Mouse (Mus musculus) forebrain, embryonic 12.5 days (tissue): ENCODE measurements at regions not wholly inside any gene's neighbourhood (a gene's known extent, or its start where the extent isn't known, plus 50 kb on each side); places are given as distances from the start of the nearest gene placed in this dataset.
"Not testable (repeated sequence)": the region's sequence is repeated elsewhere in the genome, so short reads cannot be mapped to it uniquely, and the experiment has no call there.

Source experiments
- ATAC-seq: fragments of 200-750 bp; cut with Nextera tagmentation; 2 replicates; pipeline ENCODE4 v1.8.0; 2017; ENCODE audit warnings: moderate TSS enrichment; ENCODE audit not compliant: low FRiP score
- H3K27ac ChIP-seq: fragments of 300-500 bp; sonication (generic); 2 replicates; pipeline ENCODE4 v1.5.1; 2016; ENCODE audit warnings: mild to moderate bottlenecking
- H3K27me3 ChIP-seq: fragments of 300-500 bp; sonication (generic); 2 replicates; pipeline ENCODE4 v1.6.1; 2016; ENCODE audit warnings: mild to moderate bottlenecking
- H3K36me3 ChIP-seq: fragments of 300-500 bp; sonication (generic); replicated peaks from 2 replicates; pipeline ENCODE4 v1.6.1; 2016; ENCODE audit warnings: mild to moderate bottlenecking
- H3K4me1 ChIP-seq: fragments of 300-500 bp; sonication (generic); 2 replicates; pipeline ENCODE4 v1.6.1; 2016
- H3K4me2 ChIP-seq: fragments of 300-500 bp; sonication (generic); 2 replicates; pipeline ENCODE4 v1.6.1; 2016; ENCODE audit warnings: mild to moderate bottlenecking, moderate library complexity
- H3K4me3 ChIP-seq: fragments of 300-500 bp; sonication (generic); replicated peaks from 2 replicates; pipeline ENCODE4 v1.5.1; 2016; ENCODE audit warnings: mild to moderate bottlenecking
- H3K9ac ChIP-seq: fragments of 300-500 bp; sonication (generic); 2 replicates; pipeline ENCODE4 v1.6.1; 2016; ENCODE audit warnings: mild to moderate bottlenecking
- H3K9me3 ChIP-seq: fragments of 300-500 bp; sonication (generic); 2 replicates; pipeline ENCODE4 v1.6.1; 2016
- WGBS: fragments of 180-500 bp; shearing (Covaris S2); methylation state at CpG from one replicate; pipeline ENCODE4 v1.1.7; 2016; 5-methylcytosine and 5-hydroxymethylcytosine counted together

DNA sequence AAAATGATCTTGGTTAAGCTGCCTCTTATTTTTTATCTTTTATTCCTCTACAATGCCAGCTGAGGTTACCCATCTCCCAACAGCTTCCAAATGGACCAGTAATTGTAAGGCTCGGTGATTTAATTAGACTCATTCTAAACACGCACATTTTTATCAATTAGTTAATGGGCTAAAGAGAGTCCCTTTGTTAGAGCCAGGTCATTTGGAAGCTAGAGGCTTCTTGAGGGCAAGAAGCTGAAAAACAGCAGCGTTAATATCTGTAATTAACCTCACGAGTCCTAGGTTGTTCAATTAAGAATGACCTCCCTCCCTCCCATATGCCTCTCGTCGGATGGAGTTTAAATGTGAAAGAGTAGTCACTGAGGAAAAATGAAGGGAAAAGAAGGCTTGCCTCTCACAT lies 66.5 kb downstream of the Otx2 start:
- Histone ChIP-seq H3K4me1 (peaks cover 7% of the 10 kb centered on the region), H3K27me3 (peaks cover 57% of the 10 kb centered on the region), H3K4me2 (no peak overlapping the region), H3K9ac (no peak overlapping the region), H3K4me3 (no peak overlapping the region), H3K36me3 (no peaks in the 10 kb centered on the region), H3K9me3 (no peaks in the 10 kb centered on the region), H3K27ac (no peak overlapping the region)
- ATAC-seq = 0 out of 2 replicates have a peak, but pooled peaks have one; percentile 17
- WGBS = 12% methylated on average over 6 of the region's 6 CpGs

DNA sequence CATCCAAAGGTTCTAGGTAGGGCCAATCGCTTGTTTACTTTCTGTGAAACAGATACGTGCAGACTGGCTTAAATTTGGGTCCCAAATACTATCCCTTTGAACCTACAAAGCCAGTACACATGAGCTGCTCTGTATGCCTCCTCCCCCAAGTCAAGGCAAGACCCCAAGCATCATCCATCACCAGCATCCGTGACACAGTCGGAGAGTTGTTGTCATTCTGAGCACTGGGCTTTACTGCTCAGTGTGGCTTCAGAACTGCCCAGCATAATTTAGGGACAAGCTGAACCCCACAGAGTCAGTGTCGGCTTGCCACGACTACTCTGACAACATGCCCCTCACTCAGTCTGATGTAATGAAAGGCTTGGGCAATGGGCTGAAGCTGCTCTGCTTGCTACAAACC lies 70.1 kb downstream of the Otx2 start:
- Histone ChIP-seq H3K4me2 (no peak overlapping the region), H3K27ac (no peak overlapping the region), H3K4me3 (no peak overlapping the region), H3K9me3 (no peaks in the 10 kb centered on the region), H3K27me3 (peaks cover 50% of the 10 kb centered on the region), H3K9ac (no peak overlapping the region), H3K4me1 (peaks cover 2% of the 10 kb centered on the region), H3K36me3 (no peaks in the 10 kb centered on the region)
- WGBS = 85% methylated on average over 6 of the region's 6 CpGs
- no peak for ATAC-seq

DNA sequence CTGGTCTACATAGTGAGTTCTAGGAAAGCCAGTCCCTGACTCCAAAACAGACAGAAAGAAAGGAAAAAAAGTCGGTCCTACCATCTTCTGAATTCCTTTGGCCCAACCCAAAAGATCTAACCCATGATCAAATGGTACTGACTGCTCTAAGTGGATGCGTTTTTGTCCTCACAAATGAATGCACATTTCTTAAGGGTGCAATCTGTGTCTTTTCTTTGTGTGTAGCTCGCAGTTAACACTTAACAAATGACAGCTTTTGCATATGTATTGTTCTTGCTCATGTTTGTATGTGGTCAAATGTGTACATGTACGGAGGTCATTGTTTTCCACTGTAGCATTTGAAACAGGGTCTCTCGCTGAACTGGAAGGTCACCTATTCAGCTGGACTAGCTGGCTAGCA lies 79.3 kb downstream of the Otx2 start:
- H3K9ac ChIP-seq = no peak overlapping the region
- WGBS = 77% methylated on average over 5 of the region's 5 CpGs
- ATAC-seq = no peak
- H3K27me3 ChIP-seq = peaks cover 24% of the 10 kb centered on the region; the same call in 1 of the 2 replicates
- no peak overlapping the region for H3K4me3 ChIP-seq
- H3K36me3 ChIP-seq = no peaks in the 10 kb centered on the region
- H3K4me2 ChIP-seq = no peak overlapping the region
- no peak overlapping the region for H3K27ac ChIP-seq
- H3K4me1 ChIP-seq = peaks cover 12% of the 10 kb centered on the region; the same call in 1 of the 2 replicates
- no peaks in the 10 kb centered on the region for H3K9me3 ChIP-seq

DNA sequence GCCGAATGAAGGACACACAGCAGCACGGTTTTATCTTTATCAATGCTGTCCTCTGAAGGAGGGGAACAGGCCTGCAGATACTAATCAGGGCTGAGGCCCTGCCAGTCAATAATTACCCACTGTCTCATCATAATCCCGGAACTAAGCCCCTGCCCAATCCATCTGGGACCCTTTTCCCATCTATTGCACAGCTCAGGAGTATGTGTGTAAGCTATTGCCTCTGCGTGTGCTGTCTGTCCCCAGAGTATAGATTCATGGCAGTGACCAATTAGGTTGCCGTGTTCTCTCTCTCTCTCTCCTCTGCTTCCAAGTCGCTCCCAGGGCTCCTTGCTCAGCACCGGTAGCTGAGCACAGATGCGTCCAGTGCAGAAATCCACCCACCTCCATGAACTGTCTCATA lies 80.3 kb downstream of the Otx2 start:
- H3K27ac ChIP-seq = no peak overlapping the region
- H3K27me3 ChIP-seq = peaks cover 23% of the 10 kb centered on the region; the same call in 1 of the 2 replicates
- WGBS = 77% methylated on average over 8 of the region's 8 CpGs
- no peaks in the 10 kb centered on the region for H3K9me3 ChIP-seq
- ATAC-seq = peak; percentile 51; the same call in 1 of the 2 replicates
- H3K4me3 ChIP-seq = no peak overlapping the region
- H3K4me2 ChIP-seq = no peak overlapping the region
- no peak overlapping the region for H3K9ac ChIP-seq
- H3K36me3 ChIP-seq = no peaks in the 10 kb centered on the region
- peaks cover 12% of the 10 kb centered on the region; the same call in 1 of the 2 replicates for H3K4me1 ChIP-seq

DNA sequence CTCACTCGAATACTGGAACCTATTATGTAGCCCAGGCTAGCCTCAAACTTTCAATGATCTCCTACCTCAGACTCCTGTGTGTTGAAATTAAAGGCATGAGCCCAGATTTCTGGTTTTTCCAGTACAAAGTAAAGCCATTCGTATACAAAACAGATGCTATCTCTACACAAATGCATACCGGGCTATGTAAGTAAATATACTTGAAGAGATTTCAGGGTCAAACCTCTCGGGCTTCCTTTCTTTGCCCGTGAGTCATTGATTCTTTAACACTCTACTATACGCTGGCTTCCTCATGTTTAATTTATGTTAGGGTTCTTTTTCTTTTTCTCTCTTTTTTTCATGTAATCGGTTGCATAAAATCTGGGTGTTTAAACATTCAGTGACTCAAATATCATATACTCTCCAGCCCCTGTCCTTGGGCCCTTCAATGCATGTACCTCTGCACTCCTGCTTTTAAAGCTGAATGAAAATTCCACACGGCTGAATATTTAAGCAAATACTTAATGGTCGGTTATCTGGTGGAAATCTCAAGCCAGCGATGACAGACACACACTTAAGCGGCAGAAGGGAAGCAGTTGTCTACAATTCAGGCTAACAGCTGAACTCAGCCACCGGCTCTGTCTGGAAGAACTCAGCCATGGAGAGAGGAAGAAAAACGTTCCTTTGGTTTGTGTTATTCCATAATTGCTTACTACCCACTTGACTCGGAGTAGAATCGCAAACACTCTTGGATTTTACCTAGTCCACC lies 82.0 kb downstream of the Otx2 start:
- ATAC-seq = no peak
- peaks cover 13% of the 10 kb centered on the region; the same call in 1 of the 2 replicates for H3K27me3 ChIP-seq
- no peak overlapping the region for H3K4me3 ChIP-seq
- 83% methylated on average over 15 of the region's 15 CpGs for WGBS
- no peak overlapping the region for H3K4me2 ChIP-seq
- H3K4me1 ChIP-seq = peaks cover 12% of the 10 kb centered on the region; the same call in 1 of the 2 replicates
- no peak overlapping the region for H3K9ac ChIP-seq
- no peaks in the 10 kb centered on the region for H3K9me3 ChIP-seq
- H3K36me3 ChIP-seq = no peaks in the 10 kb centered on the region
- no peak overlapping the region for H3K27ac ChIP-seq

DNA sequence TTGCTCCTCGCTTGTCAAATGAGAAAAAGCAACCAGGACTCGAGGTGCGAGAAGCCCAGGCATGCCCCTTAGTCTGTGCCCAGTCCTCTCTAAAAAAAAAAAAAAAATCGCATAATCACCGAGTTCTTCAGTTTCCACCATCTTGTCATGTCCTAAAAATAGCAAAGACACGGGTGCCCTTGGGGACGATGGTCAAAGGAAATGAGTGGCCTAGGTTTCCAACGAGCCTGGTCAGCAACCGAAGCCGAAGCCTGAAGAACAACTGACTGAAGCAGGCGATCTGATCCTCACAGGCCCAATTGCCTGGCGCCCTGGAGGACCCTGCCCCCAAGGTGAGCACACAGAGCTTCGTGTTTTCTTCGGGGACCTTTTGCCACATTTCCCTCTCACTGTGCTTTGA lies 83.2 kb downstream of the Otx2 start:
- no peak overlapping the region for H3K4me2 ChIP-seq
- H3K27me3 ChIP-seq = peaks cover 13% of the 10 kb centered on the region; the same call in 1 of the 2 replicates
- peaks cover 12% of the 10 kb centered on the region; the same call in 1 of the 2 replicates for H3K4me1 ChIP-seq
- H3K36me3 ChIP-seq = no peaks in the 10 kb centered on the region
- no peak overlapping the region for H3K9ac ChIP-seq
- H3K27ac ChIP-seq = no peak overlapping the region
- ATAC-seq = no peak
- no peak overlapping the region for H3K4me3 ChIP-seq
- H3K9me3 ChIP-seq = no peaks in the 10 kb centered on the region
- 57% methylated on average over 14 of the region's 14 CpGs for WGBS

DNA sequence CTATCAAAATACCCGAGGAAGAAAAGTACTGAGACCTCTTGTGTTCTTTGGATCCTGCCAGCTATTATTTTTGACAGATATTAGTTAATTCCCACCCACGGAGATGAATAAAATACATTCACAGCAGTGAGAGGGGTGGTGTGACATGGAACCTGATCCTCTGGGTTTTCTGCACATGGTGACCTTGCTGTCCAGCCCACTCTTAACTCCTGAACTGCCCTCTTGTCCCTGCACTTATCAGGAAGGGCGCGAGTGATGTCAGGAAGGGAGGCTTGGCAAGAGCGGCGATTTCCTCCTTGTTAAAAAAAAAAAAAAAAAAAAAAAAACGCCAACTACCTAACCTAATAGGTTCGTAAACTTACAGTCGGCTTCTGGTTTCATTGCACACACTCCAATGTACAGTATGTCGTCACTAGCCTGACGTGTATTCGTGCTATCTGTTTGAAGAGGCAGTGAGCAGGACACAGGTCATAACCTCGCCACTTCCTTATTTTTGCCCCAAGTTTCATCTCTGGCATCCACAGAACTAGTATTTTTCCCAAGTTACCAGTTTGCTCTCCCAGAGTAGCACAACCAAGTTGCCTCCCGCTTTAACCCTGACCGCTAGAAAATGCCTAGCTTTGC lies 83.8 kb downstream of the Otx2 start:
- Histone ChIP-seq H3K4me2 (no peak overlapping the region), H3K9me3 (no peaks in the 10 kb centered on the region), H3K9ac (no peak overlapping the region), H3K36me3 (no peaks in the 10 kb centered on the region), H3K4me3 (no peak overlapping the region), H3K27me3 (peaks cover 13% of the 10 kb centered on the region; the same call in 1 of the 2 replicates), H3K27ac (no peak overlapping the region), H3K4me1 (peaks cover 12% of the 10 kb centered on the region; the same call in 1 of the 2 replicates)
- ATAC-seq = no peak
- 76% methylated on average over 15 of the region's 15 CpGs for WGBS

DNA sequence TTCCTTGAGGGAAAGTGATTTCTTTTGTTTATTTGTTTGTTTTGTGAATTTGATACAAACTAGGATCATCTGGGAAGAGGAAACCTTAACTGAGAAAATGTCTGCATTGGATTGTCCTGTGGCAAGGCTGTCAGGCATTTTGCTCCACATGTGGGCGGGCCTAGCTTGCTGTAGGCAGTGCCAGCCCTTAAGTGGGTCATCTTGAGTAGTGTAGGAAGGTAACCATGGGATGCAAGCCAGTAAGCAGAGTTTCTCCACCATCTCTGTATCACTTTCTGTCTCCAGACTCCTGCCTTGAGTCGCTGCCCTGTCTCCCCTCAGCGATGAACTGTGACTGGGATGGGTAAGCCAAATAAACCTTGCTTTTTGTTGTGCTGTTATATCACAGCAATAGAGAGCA lies 87.8 kb downstream of the Otx2 start:
- no peak for ATAC-seq
- Histone ChIP-seq H3K36me3 (no peaks in the 10 kb centered on the region), H3K9me3 (no peaks in the 10 kb centered on the region), H3K4me2 (no peak overlapping the region), H3K27ac (no peak overlapping the region), H3K4me3 (no peak overlapping the region), H3K4me1 (peaks cover 8% of the 10 kb centered on the region; the same call in 1 of the 2 replicates), H3K9ac (no peak overlapping the region), H3K27me3 (peaks cover 14% of the 10 kb centered on the region)
- 87% methylated on average over 3 of the region's 3 CpGs for WGBS

DNA sequence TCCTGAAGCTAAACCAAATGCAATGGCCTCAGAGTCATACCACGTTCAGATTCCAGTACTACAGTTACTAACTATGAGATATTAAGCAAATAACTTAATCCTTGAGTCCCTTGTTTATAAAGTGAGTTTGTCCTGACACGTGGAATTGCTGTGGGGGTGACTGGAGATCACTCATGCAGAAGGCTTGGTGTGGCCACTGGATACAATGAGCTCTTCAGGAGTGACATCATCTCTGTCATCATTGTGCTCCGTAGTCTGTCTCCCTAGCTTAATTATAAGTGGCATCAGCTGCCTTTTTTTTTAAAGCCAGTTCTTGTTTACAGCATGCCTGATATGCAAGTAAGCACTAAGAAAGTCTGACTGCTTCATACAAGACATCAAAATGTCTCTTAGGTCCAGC lies 89.0 kb downstream of the Otx2 start:
- Histone ChIP-seq H3K27me3 (peaks cover 21% of the 10 kb centered on the region), H3K36me3 (no peaks in the 10 kb centered on the region), H3K4me1 (peaks cover 5% of the 10 kb centered on the region; the same call in 1 of the 2 replicates), H3K4me3 (no peak overlapping the region), H3K4me2 (no peak overlapping the region), H3K9me3 (no peaks in the 10 kb centered on the region), H3K9ac (no peak overlapping the region), H3K27ac (no peak overlapping the region)
- no peak for ATAC-seq
- WGBS = 45% methylated on average over 3 of the region's 3 CpGs

DNA sequence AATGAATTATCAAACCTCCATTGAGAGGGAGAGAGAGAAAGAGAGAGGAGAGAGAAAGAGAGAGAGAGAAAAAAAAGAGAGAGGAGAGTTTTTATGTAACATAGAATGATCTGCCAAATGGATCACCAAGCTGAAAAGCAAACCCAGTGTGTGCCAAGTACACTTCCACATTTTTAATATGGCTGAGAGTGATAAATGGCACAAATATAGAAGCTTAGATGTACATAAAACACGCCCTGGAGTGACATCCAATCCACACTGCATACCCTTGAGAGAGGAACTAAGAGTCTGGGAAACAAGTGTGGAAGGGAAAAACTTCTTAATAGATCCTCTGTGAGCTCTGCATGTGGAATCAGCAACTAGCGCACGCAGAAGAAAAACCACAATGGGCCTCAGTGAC lies 90.1 kb downstream of the Otx2 start:
- 88% methylated on average over 3 of the region's 3 CpGs for WGBS

DNA sequence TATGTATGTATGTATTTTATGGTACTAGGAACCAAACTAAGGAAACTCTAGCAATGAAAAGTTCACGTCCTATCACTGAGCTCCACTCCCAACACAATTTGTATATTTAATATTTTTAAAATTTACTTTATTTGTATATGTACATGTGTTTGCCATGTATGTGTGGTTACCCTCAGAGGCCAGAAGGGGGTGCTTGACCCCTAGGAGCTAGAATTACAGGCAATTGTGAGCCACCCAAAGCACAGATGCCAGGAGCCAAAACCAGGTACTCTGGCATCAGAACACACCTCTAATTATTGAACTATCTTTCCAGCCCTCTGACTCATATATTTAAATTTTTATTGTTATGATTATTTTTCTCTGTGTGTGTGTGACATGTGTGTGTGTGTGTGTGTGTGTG lies 91.5 kb downstream of the Otx2 start:
- WGBS = 81% methylated on average over 1 of the region's 1 CpGs
- H3K36me3 ChIP-seq = no peaks in the 10 kb centered on the region
- H3K4me1 ChIP-seq = peaks cover 5% of the 10 kb centered on the region; the same call in 1 of the 2 replicates
- H3K4me3 ChIP-seq = no peak overlapping the region
- no peak overlapping the region for H3K4me2 ChIP-seq
- no peak overlapping the region for H3K27ac ChIP-seq
- no peaks in the 10 kb centered on the region for H3K9me3 ChIP-seq
- peaks cover 21% of the 10 kb centered on the region for H3K27me3 ChIP-seq
- no peak overlapping the region for H3K9ac ChIP-seq
- no peak for ATAC-seq

More for the DNA sequence above, 90.1 kb downstream of the Otx2 start:
- H3K36me3 ChIP-seq = no peaks in the 10 kb centered on the region
- peaks cover 21% of the 10 kb centered on the region for H3K27me3 ChIP-seq
- no peak overlapping the region for H3K4me3 ChIP-seq
- H3K4me2 ChIP-seq = no peak overlapping the region
- ATAC-seq = no peak
- H3K9ac ChIP-seq = no peak overlapping the region
- H3K27ac ChIP-seq = no peak overlapping the region
- H3K9me3 ChIP-seq = no peaks in the 10 kb centered on the region
- H3K4me1 ChIP-seq = peaks cover 5% of the 10 kb centered on the region; the same call in 1 of the 2 replicates

DNA sequence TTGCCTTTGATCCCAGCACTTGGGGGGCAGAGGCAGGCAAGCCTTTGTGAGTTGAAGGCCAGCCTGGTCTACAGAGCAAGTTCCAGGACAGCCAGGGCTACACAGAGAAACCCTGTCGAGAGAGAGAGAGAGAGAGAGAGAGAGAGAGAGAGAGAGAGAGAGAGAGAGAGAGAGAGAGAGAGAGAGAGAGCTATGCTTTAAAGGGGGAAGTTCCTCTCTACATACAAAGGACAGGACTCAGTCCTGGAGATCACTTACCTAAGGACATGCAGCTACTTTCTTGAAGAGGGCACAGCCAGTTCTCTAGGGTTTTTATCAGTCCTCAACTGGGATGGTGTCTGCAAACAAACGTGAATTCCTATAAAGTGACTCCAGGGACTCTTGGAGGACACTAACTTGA lies 92.3 kb downstream of the Otx2 start:
- H3K27ac ChIP-seq, H3K4me2 ChIP-seq, ATAC-seq, H3K36me3 ChIP-seq, H3K9me3 ChIP-seq, H3K9ac ChIP-seq, H3K4me1 ChIP-seq, H3K4me3 ChIP-seq: not testable (repeated sequence)
- whole genome bisulfite sequencing = 46% methylated on average over 1 of the region's 2 CpGs
- H3K27me3 ChIP-seq = peaks cover 21% of the 10 kb centered on the region
